Comparison of ENCODE assay signal across 33 mouse cellular contexts in genomic region chr16:97500901-97501300, GRCm38 (mm10). TPM values are rescaled to one million over a fixed set of nuclear protein-coding genes. Genes with fewer than 3 reads are reported as not detected.
"Had no signal": no experiment of that assay in that cellular context is flagged by ENCODE, and none has a peak within 500 bp of the region (broad histone marks: within the 10 kb centered on the region; RNA-seq: fewer than 3 reads in every experiment).

No protein-coding gene starts in this region.

- H3K27me3 ChIP-seq: embryonic facial prominence, embryonic 12.5 days; embryonic facial prominence, embryonic 13.5 days; embryonic facial prominence, embryonic 15.5 days; forebrain, embryonic 12.5 days; forebrain, embryonic 13.5 days; forebrain, embryonic 15.5 days had no signal

- DNase-seq: cerebellum, adult 2 months; cerebellum, adult 8-10 months; cerebellum, adult 9-10 months; cerebellum, adult 9-11 months; cerebellum, postnatal 10 days; cerebellum, postnatal 14 days; cerebellum, postnatal 25 days; cerebellum, postnatal 36 days; embryo, embryonic 11 days; forebrain, postnatal 0 days; gastrocnemius, adult 2 months; gastrocnemius, postnatal 10 days; gastrocnemius, postnatal 14 days; gastrocnemius, postnatal 25 days; gastrocnemius, postnatal 36 days; heart, adult 11 months; heart, adult 18-20 months; heart, adult 2 months had no signal

- H3K4me1 ChIP-seq: embryonic facial prominence, embryonic 10.5 days; embryonic facial prominence, embryonic 12.5 days; embryonic facial prominence, embryonic 13.5 days; embryonic facial prominence, embryonic 15.5 days; forebrain, embryonic 10.5 days; forebrain, embryonic 12.5 days; forebrain, embryonic 13.5 days; forebrain, embryonic 15.5 days had no signal

- H3K9ac ChIP-seq: embryonic facial prominence, embryonic 12.5 days; embryonic facial prominence, embryonic 13.5 days; embryonic facial prominence, embryonic 15.5 days; forebrain, embryonic 12.5 days; forebrain, embryonic 13.5 days; forebrain, embryonic 15.5 days; forebrain, postnatal 0 days had no signal

- H3K4me3 ChIP-seq: embryonic facial prominence, embryonic 10.5 days; embryonic facial prominence, embryonic 12.5 days; embryonic facial prominence, embryonic 13.5 days; embryonic facial prominence, embryonic 15.5 days; erythroblast, embryonic 14.5 days; forebrain, embryonic 10.5 days; forebrain, embryonic 12.5 days; forebrain, embryonic 13.5 days; forebrain, embryonic 15.5 days; gastrocnemius, adult 2 months; heart, adult 2 months had no signal

- H3K27ac ChIP-seq: embryonic facial prominence, embryonic 10.5 days; embryonic facial prominence, embryonic 12.5 days; embryonic facial prominence, embryonic 13.5 days; embryonic facial prominence, embryonic 15.5 days; forebrain, embryonic 10.5 days; forebrain, embryonic 12.5 days; forebrain, embryonic 13.5 days; forebrain, embryonic 15.5 days; gastrocnemius, adult 2 months; heart, adult 2 months had no signal

- H3K36me3 ChIP-seq: embryonic facial prominence, embryonic 10.5 days; embryonic facial prominence, embryonic 12.5 days; embryonic facial prominence, embryonic 13.5 days; embryonic facial prominence, embryonic 15.5 days; forebrain, embryonic 10.5 days; forebrain, embryonic 12.5 days; forebrain, embryonic 15.5 days had no signal

- H3K4me2 ChIP-seq: embryonic facial prominence, embryonic 12.5 days; embryonic facial prominence, embryonic 13.5 days; embryonic facial prominence, embryonic 15.5 days; forebrain, embryonic 12.5 days; forebrain, embryonic 13.5 days; forebrain, embryonic 15.5 days had no signal

- ATAC-seq: forebrain, embryonic 13.5 days; forebrain, embryonic 14.5 days; forebrain, embryonic 15.5 days; forebrain, embryonic 16.5 days; forebrain, postnatal 0 days had no signal

- H3K9me3 ChIP-seq: embryonic facial prominence, embryonic 10.5 days; embryonic facial prominence, embryonic 12.5 days; embryonic facial prominence, embryonic 13.5 days; embryonic facial prominence, embryonic 15.5 days; forebrain, embryonic 10.5 days; forebrain, embryonic 12.5 days; forebrain, embryonic 13.5 days; forebrain, embryonic 15.5 days had no signal

RNA-seq across cellular contexts. Expression of gene Fam3b, which starts 13.7 kb away (rescaled TPM):
- polyA plus RNA-seq: cerebellum, adult 2 months; cortical plate, adult 2 months; embryonic facial prominence, embryonic 10.5 days; embryonic facial prominence, embryonic 11.5 days; embryonic facial prominence, embryonic 12.5 days; embryonic facial prominence, embryonic 13.5 days; forebrain, embryonic 10.5 days; forebrain, embryonic 11.5 days; forebrain, embryonic 12.5 days; forebrain, embryonic 13.5 days; forebrain, embryonic 14.5 days; forebrain, embryonic 15.5 days; forebrain, embryonic 16.5 days; forebrain, postnatal 0 days; frontal cortex, adult 2 months; heart, adult 2 months had no signal

RNA-seq across cellular contexts. Expression of gene Mx1, which starts 38.2 kb away (rescaled TPM):
- polyA plus RNA-seq: embryonic facial prominence, embryonic 10.5 days; embryonic facial prominence, embryonic 11.5 days; erythroblast, embryonic 14.5 days; forebrain, embryonic 11.5 days; forebrain, embryonic 13.5 days; forebrain, embryonic 14.5 days; forebrain, embryonic 15.5 days; forebrain, embryonic 16.5 days had no signal
